Mouse (Mus musculus): ENCODE data around the gene Opn5. TPM values are rescaled to one million over a fixed set of nuclear protein-coding genes. Genes with fewer than 3 reads are reported as not detected.

Opn5 gene
- polyA plus RNA-seq, 1 experiment from 2014 or later, result not detected

DNA sequence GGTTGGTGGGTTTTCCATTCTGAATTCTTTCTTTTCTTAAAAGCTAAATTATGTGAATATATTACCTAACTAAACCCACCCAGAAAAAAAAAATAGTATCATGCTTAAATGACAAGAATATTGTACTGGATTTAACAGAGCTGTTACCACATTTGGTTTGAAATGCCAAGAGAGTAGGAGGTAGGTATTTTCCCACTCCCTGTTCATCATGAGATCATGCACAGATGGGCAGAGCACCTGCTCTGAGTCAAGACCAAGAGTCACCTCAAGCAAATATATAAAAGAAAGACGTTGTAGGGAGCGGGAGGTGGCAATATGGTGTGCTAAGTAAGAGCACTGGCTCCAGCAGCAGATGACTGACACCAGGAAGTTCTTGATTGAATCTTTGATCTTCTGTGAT is 61.6 kb downstream of the Opn5 start:
- H3K9ac ChIP-seq (ENCODE audit: low read length), result no peak overlapping the region
- WGBS, result 86% methylated on average over 2 of the region's 2 CpGs
- no peak for ATAC-seq (ENCODE audit: insufficient number of reproducible peaks, insufficient read depth, low FRiP score, low read depth)

GRCm38 (mm10) chr17:42530147-42530546 is 81.0 kb downstream of the Opn5 start:
- H3K4me1 ChIP-seq (ENCODE audit: control insufficient read depth in 2 of 2, insufficient read depth in 2 of 2, low read length in 2 of 2), result no peaks in the 10 kb centered on the region
- H3K27ac ChIP-seq (replicated peaks in 1 of 2; ENCODE audit: control insufficient read depth in 1 of 2, insufficient read depth in 1 of 2, low read depth in 2 of 2, low read length in 2 of 2), result no peak overlapping the region
- no peak for ATAC-seq (ENCODE audit: insufficient number of reproducible peaks, insufficient read depth, low FRiP score, low read depth)
- no peak overlapping the region for H3K9ac ChIP-seq (ENCODE audit: low read length)
- no peaks in the 10 kb centered on the region for H3K9me3 ChIP-seq (ENCODE audit: control insufficient read depth, low read length)
- H3K36me3 ChIP-seq (ENCODE audit: control insufficient read depth, insufficient read depth, low read length), result no peaks in the 10 kb centered on the region
- WGBS, result 56% methylated on average over 5 of the region's 5 CpGs
- no peak overlapping the region for H3K4me2 ChIP-seq (ENCODE audit: low read length)
- no peaks in the 10 kb centered on the region for H3K27me3 ChIP-seq (ENCODE audit: control insufficient read depth, insufficient read depth, low read length)
- H3K4me3 ChIP-seq (ENCODE audit: control insufficient read depth in 1 of 2, insufficient read depth in 1 of 2, low read depth in 1 of 2, low read length in 2 of 2), result no peak overlapping the region

More for the DNA sequence above, 61.6 kb downstream of the Opn5 start:
- H3K4me3 ChIP-seq (ENCODE audit: control insufficient read depth in 1 of 2, insufficient read depth in 1 of 2, low read depth in 1 of 2, low read length in 2 of 2), result no peak overlapping the region
- H3K27ac ChIP-seq (replicated peaks in 1 of 2; ENCODE audit: control insufficient read depth in 1 of 2, insufficient read depth in 1 of 2, low read depth in 2 of 2, low read length in 2 of 2), result no peak overlapping the region
- no peak overlapping the region for H3K4me2 ChIP-seq (ENCODE audit: low read length)
- no peaks in the 10 kb centered on the region for H3K36me3 ChIP-seq (ENCODE audit: control insufficient read depth, insufficient read depth, low read length)
- H3K9me3 ChIP-seq (ENCODE audit: control insufficient read depth, low read length), result no peaks in the 10 kb centered on the region
- H3K27me3 ChIP-seq (ENCODE audit: control insufficient read depth, insufficient read depth, low read length), result no peaks in the 10 kb centered on the region
- H3K4me1 ChIP-seq (ENCODE audit: control insufficient read depth in 2 of 2, insufficient read depth in 2 of 2, low read length in 2 of 2), result no peaks in the 10 kb centered on the region

- no peaks in the 10 kb centered on the region for H3K4me1 ChIP-seq (ENCODE audit: control insufficient read depth in 2 of 2, insufficient read depth in 2 of 2, low read length in 2 of 2)
- no peaks in the 10 kb centered on the region for H3K9me3 ChIP-seq (ENCODE audit: control insufficient read depth, low read length)
- H3K9ac ChIP-seq (ENCODE audit: low read length), result no peak overlapping the region
- H3K36me3 ChIP-seq (ENCODE audit: control insufficient read depth, insufficient read depth, low read length), result no peaks in the 10 kb centered on the region
- no peak overlapping the region for H3K4me2 ChIP-seq (ENCODE audit: low read length)
- no peaks in the 10 kb centered on the region for H3K27me3 ChIP-seq (ENCODE audit: control insufficient read depth, insufficient read depth, low read length)
- 64% methylated on average over 9 of the region's 9 CpGs for WGBS
- no peak overlapping the region for H3K27ac ChIP-seq (replicated peaks in 1 of 2; ENCODE audit: control insufficient read depth in 1 of 2, insufficient read depth in 1 of 2, low read depth in 2 of 2, low read length in 2 of 2)
- H3K4me3 ChIP-seq (ENCODE audit: control insufficient read depth in 1 of 2, insufficient read depth in 1 of 2, low read depth in 1 of 2, low read length in 2 of 2), result no peak overlapping the region
- no peak for ATAC-seq (ENCODE audit: insufficient number of reproducible peaks, insufficient read depth, low FRiP score, low read depth)
Measured at GRCm38 (mm10) chr17:42509356-42510262, 101.6 kb downstream of the Opn5 start.

Other genes with a start within 250 kb of the Opn5 start
- 0.07 TPM in 1 of 2 replicates, not detected in the other for gene Adgrf4, start 80.9 kb upstream of the Opn5 start, polyA plus RNA-seq (2014; fragmentation: Nextera tagmentation; extraction: Ambion mirVana)
- gene Adgrf2, start 130.8 kb upstream of the Opn5 start, polyA plus RNA-seq (2014; fragmentation: Nextera tagmentation; extraction: Ambion mirVana), result 0.13 and 0.15 TPM in 2 replicates

Data from heart, embryonic 14.5 days (tissue).